Mouse (Mus musculus): ENCODE results near the gene Eps8. TPM values are rescaled to one million over a fixed set of nuclear protein-coding genes. Genes with fewer than 3 reads are reported as not detected.
A peak's percentile ranks its signal among the peaks of the same experiment; 100 is the strongest.
"Not testable (repeated sequence)": the region's sequence is repeated elsewhere in the genome, so short reads cannot be mapped to it uniquely, and the experiment has no call there.

Gene Eps8
- polyA plus RNA-seq, 1 experiment = 21.0 TPM

- DNase-seq (ENCODE audit: low spot score) = no peak
Observed at GRCm38 (mm10) chr6:137472129-137472528, 182.5 kb downstream of the Eps8 start.

DNA sequence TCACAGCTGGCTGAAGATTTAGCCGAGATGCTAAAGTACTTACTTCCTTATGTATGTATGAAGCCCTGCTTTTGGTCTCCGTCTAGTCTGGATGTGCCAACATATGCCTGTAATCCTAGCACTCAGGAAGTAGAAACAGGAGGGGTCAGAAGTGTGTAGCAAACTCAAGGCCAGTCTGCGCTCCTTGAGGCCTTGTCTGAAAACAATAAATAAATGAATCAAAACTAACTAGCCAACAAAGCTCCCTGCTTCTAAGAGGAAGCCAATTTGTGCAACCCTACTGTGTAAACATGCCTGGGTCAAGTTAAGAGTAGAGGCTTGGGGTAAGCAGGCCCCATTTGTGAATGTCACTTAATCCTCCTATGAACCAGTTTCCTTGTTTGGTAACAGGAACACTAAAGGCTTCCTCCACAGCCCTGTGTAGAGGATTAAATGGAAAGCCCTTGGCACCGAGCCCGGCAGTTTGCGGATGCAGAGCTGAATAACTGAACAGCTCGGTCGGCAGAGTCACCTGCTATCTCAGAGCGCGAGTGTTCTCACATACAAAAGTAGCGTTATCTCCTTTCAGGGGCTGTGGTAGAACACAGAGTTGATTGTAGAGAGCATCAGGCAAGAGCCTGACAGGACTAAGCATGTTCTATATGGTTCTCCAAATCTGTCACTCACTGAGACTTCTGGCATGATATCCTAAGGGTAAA is 183.6 kb downstream of the Eps8 start:
- DNase-seq (ENCODE audit: low spot score) = peak; percentile 54

DNA sequence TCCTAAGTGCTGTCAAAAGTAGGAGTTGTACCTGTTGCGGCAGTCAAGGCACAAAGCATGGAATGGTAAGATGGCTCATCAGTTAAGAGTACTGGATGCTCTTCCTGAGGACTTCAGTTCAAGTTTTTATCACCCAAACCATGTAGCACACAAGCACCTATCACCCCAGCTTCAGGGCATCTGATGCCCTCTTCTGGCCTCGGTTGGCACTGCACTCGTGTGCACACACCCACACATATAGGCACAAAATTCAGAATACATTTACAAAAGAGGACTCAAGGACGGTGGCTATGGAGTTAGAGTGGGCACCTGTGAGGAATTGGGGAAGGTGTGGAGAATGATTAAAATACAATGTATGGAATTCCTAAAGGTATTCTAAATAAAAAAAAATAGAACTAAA is 185.1 kb downstream of the Eps8 start:
- DNase-seq (ENCODE audit: low spot score) = no peak

DNA sequence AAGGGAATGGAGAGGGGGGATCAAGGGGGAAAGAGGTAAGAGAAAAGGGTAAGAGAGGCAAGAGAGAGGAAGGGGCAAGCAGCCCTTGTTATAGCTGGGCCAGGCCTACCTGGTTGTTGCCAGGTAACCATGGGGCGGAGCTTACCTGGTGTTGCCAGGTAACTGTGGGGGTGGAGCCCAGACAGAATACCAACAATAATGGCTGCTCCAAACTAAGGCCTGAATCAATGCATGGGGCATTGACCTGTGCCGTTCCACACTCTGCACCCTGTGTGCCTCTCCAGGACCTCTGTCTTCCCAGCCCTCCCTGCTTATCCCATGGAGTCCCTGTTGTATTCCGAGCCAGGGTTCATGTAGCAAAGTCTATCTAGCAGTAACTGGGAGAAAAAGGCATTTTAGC is 187.0 kb downstream of the Eps8 start:
- DNase-seq (ENCODE audit: low spot score) = no peak

DNA sequence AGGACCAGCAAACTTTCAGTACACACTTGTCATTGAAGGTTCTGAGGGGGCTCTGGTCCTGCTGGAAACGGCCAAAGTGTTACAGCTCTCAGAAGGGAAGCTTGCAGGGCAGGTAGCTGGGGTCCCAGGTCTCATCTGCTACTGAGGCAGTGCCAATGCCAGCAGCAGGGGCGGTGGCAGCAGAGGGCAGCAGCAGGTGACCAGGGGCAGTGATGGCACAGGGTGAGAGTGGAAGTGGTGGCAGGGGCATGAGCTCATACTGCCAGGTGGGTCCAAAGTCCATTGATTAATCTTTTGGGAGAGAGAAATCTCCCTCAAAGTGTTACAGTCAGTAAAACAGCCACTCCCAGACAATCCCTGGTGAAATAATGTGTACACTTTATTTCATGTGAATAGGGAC is 188.4 kb downstream of the Eps8 start:
- no peak for DNase-seq (ENCODE audit: low spot score)

- peak; percentile 30 for DNase-seq (ENCODE audit: low spot score)
Observed at GRCm38 (mm10) chr6:137465253-137465652, 189.4 kb downstream of the Eps8 start.

DNA sequence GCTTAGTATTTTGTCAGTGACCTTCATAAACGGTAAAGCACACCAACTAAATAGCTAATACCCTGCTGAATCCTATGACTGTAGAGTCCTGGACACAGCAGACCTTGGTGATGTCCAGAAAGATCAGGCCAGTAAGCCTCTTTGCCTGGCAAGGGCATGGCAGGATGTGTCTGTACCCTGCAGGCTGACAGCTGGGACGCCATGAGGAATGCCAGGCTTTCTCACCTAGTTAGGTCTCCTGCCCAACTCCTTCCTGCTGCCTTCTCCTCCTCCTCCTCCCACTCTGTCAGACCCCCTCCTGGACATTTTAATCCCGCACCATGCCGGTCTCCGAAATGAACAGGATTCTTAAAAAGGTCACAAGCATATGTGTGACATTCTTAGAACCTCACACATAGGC is 190.9 kb downstream of the Eps8 start:
- no peak for DNase-seq (ENCODE audit: low spot score)

DNA sequence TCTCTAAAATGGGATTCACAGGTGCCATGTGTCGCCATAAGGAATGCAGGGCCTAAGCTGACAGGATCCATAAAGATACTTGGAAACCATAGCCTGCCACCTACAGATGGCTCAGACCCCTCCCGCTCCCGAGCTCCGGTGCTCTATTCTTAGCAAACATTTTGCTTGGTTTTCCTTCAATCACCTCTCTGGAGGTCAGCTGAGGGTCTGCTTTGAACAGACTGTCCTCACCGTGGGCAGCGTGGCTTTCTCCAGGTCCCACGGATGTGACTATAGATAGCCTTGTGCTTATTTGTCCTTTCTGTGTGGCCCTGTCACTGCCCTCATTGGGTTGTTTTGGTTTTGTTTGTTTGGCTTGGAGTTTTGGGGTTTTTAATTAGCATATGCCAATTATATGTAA is 196.5 kb downstream of the Eps8 start:
- no peak for DNase-seq (ENCODE audit: low spot score)

DNA sequence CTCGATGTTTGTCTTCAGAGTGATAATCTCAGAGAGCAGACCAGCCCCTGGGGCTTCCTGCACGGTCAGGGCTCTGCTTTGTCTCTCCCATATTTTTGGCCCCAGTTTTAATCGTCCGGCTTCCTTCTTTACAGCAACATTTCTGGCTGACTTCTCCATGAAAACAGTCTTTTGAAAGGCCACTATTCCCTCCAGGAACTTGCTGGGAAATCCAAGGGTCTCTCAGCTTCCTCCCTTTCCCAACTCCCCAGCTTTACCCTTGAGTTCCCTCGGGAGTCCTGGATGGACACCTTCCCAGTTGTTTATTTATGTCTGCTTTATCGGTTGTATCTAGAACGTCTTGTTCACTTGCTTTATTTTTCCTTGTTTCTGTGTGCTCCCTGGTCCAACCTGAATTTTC is 197.5 kb downstream of the Eps8 start:
- no peak for DNase-seq (ENCODE audit: low spot score)

GRCm38 (mm10) chr6:137456064-137456463 is 198.6 kb downstream of the Eps8 start:
- DNase-seq (ENCODE audit: low spot score) = no peak

DNA sequence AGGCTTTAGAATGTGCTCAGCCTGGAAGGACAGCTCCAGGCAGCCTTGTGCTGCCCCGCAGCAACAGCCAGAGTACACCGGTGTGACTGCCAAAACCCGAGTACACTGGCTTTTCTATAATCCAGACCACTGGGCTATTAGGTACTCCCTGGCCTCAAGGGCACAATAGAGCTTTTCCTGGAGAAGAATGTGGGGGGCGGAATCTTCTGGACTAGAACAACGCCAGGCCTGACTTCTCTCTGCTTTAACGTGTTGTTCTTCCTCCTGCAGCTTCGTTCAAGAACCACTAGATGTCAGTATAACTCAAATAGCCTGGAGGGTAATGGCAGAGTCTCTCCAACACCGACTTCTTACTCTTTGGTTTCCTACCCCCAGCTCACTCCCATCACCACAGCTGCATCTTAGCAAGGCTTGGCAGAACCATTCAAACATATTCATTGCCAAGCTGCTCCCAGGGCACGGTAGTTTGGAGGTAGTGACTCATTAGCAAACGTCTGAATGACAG is 199.1 kb downstream of the Eps8 start:
- no peak for DNase-seq (ENCODE audit: low spot score)

GRCm38 (mm10) chr6:137446116-137446515 is 208.6 kb downstream of the Eps8 start:
- not testable (repeated sequence) for DNase-seq (ENCODE audit: low spot score)

- DNase-seq (ENCODE audit: low spot score) = no peak
Observed at GRCm38 (mm10) chr6:137443089-137443488, 211.6 kb downstream of the Eps8 start.

DNA sequence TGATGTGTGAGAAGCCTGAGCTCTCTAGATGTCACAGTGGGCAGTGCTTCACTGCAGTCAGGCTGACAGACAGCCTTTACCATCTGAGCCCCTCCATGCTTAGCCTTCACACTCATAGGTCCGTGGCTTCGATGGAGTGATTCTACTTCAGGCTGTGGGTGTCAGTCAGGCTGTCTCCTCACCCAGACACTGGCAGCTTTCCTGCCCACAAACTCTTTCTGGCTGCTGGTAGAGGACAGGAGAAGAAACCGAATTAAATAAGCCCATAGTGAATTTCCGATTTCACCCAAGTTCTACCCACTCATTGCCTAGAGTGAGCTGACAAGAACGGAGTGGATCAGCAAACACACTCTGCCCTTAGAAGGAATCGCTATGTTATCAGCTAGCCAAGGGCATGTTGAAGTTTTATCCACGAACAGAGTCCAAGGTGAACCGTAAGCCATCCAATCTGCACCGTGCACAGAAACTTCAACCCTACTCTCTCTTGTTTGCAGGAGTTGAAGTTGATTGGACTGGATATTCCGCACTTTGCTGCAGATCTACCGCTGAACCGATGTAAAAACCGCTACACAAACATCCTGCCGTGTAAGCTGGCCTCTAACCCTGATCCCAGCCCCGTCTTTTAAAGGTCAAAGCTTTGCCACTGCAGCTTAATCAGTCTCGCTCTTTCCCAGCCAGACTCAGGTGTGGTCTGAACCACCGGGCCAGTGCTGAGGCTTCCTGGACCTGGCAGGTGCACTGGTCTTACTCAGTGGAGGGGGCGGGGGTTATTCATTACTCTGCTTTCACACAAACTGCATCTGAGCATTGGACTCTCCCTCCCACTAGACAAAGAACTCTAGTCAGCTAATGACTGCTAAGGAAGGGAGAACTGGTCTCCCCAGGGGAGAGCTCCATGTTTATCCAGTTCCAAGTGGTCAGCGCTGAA is 213.9 kb downstream of the Eps8 start:
- no peak for DNase-seq (ENCODE audit: low spot score)

GRCm38 (mm10) chr6:137437902-137438580 is 216.6 kb downstream of the Eps8 start:
- DNase-seq (ENCODE audit: low spot score) = no peak

DNA sequence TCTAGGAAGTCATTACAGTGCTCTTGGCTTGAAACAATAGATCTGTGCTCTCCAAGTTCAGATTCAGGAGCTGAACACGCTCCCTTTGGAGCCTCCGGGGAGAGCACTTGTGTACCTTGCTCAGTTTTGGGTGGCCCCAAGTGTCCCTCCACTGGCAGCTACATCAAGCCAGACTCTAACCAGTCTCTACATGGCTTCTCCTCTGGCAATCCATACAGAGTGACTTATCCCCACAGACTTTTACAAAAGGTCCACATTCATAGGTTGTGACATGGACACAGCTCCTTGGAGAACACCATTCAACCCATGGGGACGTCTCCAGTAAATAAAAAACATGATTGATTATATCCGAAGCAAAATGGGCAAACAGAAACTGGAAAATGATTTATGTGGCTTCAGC is 217.2 kb downstream of the Eps8 start:
- DNase-seq (ENCODE audit: low spot score) = no peak

- DNase-seq (ENCODE audit: low spot score) = no peak
Observed at GRCm38 (mm10) chr6:137433521-137434137, 221.0 kb downstream of the Eps8 start.

Other genes starting within 250 kb of the Eps8 start
- gene Strap, start 80.2 kb upstream of the Eps8 start, polyA plus RNA-seq (2012; rRNA removed) = 47.0 and 50.1 TPM in 2 replicates
- gene Dera, start 99.7 kb upstream of the Eps8 start, polyA plus RNA-seq (2012; rRNA removed) = 12.7 and 14.2 TPM in 2 replicates

All from urinary bladder, adult 2 months (tissue).